Mouse (Mus musculus) frontal cortex, postnatal 25 days (tissue): ENCODE results near the gene Mdga1.

Source experiments
- DNase-seq, 2 experiments: peaks; one replicate each; pipeline ENCODE4 v3.0.0; 2022; ENCODE audit warnings: low spot score in 2 of 2

The Mdga1 gene

DNA sequence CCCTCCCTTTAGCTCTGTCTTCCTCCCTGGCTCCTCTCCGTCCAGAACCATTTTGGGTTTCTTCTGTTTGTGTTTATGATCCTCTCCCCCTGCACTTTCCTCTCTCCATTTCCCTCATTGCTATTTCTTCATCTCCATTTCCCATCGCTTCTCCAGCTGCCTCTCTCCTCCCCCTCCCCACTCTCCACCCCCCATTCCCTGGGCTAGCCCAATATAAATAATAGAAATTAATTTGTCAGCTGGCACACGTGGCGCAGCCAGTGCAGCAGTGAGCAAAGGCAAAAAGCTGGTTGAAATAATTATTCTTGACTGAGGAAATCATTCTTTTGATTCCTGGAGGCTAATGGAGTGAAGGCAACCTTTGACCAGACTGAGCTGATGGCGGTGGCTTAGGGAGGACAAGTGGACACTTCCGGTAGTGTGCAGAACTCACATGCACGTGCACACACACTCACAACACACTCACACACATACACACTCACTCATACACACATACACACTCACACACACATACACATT is at the start of gene Mdga1:
TSS of gene Mdga1 (minus strand) at position 51 of the 519 bp plus-strand sequence.
- DNase-seq = no peak

DNA sequence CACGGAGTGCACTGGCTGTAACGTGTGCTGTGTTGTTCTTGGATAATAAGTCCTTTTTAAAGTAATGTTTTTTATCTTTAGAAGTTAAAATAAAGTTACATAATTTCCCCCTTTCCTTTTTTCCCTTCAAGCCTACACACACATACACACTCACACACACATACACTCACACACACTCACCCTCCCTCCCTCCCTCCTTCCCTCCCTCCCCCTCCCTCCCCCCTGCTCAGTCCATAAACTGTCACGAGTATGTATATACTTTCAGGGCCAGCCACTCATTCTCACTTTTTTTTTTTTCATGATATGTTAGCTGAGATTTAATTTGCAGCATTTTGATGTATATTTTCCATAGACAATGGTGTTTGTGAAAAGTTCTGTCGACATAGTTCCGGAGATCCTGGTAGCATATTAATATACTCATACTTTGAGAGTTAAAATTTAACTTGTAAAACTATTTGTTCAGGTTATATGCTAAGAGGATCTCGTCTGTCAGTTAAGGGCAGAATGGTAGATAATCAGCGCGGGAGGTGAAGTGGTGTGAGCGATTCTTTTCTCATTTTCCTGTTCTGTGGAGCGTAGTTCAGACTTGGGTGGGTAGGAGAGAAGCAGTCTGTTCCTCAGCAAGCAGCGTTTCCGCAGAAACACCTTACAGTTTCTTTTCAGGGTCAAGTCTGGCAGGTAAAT is 49.2 kb upstream of the Mdga1 start:
- no peak for DNase-seq

DNA sequence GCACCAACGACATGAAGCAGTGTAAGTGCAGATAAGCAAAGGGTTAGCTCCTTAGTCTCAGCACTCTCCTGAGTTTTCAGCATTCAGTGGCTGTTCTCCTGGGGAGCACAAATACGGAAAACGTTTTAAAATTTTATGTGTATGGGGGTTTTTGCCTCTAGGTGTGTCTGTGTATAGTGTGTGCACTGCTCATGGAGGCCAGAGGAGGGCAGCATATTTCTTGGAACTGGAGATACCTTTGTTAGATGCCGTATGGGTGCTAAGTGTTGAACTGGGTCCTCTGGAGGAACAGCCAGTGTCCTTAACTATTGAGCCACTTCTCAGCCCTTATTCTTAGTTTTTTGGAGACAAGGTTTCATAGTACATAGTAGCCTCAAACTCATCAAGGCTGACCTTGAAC is 44.8 kb upstream of the Mdga1 start:
- DNase-seq = no peak

DNA sequence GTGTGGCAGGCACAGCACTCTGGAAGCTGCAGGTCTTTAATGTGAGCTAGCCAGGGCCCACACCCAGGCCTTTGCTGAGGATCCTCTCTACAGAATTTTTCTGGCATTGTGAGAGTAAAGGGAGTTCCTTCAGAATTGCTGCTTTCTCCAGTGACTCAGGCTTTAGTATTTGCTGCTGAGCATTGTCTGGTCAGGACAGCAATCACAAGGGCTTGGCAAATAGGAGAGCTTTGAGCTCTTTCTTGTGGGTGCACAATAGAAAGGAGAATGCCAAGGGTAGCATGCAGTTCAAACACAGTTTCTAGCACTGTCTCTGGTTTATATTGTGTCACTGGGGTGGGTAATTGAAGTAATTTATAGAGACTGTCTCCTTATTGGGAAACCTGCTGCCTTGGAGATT is 38.5 kb upstream of the Mdga1 start:
- no peak for DNase-seq

DNA sequence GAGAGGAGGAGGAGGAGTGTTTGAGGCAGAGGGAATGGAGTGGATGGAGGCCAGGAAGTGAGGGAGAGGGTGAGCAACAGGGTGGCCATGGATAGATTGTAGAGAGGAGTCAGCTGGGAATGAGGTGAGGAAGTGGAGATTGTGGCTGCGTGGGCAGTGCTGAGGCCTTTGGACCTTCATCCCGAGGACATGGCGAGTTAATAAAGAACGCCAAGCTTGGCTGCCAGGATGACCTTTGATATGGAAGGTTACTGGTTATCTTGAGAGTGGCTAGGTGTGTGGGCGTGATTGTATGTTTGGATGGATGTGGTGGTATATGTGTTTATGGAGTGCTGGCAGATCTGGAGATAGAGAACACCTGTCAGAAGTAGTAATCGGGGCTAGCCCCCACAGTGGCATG is 38.0 kb upstream of the Mdga1 start:
- DNase-seq = no peak

DNA sequence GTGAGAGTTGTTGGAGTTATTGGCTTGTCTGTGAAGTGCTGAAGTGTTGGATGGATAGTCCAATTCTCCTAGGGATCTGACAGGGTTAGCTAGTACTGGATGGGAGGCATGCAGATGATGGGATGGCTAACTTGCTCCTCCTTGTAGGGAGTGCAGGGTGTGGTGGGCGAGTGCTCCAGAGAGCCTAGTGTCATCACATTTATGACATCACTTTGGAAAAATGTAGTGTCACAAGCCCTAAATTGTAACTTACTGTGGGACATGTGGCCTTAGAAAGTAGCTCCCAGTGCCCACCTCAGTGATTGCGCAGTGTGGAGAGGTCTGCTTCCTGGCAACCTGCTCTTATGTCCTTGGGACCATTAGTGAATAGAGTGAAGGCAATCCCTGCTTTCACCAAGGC is 37.0 kb upstream of the Mdga1 start:
- no peak for DNase-seq

DNA sequence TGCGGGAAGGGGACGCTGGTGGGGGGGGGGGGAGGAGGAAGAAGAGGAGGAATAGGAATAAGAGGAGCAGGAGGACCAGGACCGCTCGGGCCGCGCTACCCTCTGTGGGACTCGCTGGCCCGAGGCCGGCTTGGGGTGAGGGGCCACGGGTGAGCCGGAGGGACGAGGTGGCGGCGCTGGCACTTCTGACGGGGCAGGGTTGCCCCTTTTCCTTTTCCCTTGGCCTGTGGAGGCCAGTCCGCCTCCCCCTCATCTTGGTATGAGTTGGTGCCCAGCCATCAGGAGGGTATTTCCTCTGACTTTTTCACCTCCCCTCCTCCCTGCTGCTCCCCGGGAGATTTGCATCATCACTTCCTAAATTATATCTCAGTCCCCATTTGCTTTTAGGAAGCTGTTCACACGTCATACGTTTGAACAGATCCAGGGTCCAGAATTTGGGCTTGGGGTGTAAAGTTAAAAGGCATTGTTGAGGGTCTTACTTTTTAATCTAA is 35.6 kb upstream of the Mdga1 start:
- no peak for DNase-seq

DNA sequence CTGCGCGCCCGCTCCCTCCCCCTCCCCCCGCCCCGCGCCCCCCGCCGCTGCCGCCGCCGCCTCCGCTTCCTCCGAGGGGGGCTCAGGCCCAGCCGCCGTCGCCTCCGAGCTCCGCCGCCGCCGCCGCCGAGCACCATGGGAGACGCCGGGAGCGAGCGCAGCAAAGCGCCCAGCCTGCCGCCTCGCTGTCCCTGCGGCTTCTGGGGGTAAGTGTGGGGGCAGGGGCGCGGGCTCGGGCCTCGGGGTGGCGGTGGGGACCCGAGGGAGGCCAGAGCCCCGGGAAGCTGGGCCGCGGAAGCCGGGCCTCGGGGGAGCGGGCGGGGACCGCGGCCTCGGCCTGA is 35.2 kb upstream of the Mdga1 start:
- DNase-seq = no peak

DNA sequence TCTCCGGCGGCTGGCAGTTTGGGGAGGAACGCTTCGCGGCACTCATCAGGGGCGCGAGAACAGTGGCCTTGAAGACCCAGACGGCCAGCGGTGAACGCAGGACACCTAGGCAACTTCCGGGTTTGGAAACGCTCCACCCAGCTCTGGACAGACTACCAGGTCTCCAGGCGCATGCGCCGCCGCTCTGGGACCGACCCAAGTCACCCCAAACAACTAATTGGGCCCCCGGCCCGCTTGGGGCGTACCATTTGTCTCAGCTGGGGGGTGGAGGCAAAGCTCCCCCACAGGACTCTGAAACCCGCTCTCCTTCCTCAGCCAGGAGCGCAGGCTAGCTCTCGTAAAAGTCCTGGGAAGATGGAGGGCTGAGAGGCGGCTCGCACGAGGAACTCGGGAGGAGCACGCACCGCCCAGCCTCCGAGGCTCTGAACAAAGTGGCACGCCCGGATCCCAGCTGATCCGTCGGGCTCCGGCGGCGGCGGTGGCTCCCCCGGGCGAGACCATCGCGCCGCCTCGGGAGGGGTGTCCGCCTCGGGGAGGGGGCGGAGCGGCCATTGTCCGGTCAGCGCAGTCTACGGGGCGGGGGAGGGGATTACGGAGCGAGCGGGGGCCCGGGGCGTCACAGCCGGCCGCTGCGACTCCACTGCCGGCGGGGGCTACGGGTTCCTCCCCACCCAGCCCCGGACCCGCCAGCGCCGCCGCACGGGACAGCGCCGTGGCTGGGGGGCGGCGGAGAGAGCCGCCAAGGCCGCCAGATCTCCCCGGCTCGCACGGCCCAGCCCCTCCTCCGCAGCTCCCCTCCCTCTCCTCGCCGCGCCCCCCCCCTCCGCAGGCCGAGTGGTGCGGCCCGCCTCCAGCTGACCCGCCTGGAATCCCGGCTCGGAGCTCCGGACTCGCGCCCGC is 34.6 kb upstream of the Mdga1 start, which contains the start of gene Zfand3:
TSS of gene Zfand3 (plus strand) at position 531 of the 900 bp plus-strand sequence.
- peak; percentile 84 to 87 for DNase-seq

DNA sequence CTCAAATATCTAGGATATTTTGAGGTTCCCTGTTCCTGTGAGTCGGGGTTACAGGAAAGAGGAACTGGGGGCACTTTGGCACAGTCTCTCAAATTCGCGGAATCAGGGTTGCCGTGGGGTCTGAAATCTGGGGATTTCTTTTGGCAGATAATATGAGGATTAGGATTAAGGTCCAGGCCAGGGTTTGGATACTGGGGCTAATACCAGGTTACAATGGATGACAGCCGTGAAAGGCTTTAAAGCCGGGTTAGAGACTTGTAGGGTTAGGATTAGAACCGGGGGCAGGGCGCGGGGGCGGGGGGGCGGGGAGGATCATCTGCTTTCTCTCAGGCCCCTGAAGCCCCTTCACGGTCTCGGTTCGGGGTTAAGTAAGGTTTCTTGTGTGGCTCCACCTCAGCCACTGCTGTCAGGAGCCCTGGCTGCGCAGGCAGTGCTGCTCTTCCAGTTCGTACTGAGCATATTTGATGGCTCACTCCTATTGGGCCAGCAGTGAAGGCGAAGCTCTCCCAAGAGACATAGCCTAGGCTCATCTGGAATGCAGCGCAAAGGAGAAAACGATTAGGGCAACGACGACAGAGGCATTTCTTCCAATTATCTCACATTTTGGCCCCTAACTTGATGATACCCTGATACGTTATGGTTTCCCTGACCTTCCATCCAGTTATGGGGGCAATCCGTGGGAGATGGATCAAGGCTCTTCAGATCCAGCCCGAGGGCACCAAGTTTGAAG is 28.8 kb upstream of the Mdga1 start:
- DNase-seq = no peak

DNA sequence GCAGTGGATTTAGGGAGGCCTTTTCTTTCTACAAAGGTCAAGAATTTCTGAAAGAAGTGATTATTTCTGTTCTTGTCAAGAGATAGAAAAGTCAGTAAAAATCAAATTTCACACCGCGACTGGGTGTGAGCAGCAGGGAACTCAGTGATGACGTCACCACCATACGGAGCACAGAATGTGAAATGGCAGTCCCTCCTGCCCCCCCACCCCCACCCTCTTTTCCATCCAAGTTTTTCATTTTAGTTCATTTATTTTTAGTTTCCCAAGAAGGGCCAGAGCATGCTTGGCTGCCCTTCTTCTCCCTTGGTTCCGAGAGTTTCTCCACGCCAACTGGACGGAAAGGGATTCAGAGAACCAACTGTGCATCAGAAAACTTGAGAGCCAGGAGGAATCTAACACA is 27.8 kb upstream of the Mdga1 start:
- DNase-seq = no peak

DNA sequence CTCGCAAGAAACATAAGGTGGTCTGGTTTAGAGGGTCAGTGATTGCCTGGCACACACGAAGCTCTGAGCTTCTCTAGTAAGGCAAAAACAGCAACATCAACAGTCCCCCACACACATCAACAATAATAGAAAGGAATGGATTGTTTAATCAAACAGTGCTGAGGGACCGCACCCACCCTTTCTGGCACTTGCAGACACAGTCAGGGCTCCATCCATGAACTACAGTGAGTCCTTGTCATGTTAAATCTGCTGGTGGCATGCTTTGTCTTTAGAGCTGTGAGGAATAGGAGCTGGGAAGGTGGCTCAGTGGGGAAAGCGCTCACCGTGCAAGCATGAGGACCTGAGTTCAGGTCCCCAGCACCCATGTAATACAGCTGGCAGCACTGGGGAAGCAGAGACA is 26.1 kb upstream of the Mdga1 start:
- no peak for DNase-seq

DNA sequence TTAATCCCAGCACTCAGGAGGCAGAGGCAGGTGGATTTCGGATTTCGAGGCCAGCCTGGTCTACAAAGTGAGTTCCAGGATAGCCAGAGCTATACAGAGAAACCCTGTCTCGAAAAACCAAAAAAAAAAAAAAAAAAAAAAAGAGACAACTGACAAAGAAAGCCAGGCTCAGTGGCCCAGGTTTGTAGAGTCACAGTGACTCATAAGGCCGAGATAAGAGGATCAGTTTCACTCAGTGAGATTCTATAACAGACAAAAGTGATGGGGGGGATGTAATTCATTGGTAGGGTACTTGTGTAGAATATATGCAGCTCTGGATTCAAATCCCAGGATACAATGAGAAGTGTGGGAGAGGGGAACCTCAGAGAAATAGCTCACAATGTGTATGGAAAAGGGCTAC is 24.6 kb upstream of the Mdga1 start:
- DNase-seq = no peak

DNA sequence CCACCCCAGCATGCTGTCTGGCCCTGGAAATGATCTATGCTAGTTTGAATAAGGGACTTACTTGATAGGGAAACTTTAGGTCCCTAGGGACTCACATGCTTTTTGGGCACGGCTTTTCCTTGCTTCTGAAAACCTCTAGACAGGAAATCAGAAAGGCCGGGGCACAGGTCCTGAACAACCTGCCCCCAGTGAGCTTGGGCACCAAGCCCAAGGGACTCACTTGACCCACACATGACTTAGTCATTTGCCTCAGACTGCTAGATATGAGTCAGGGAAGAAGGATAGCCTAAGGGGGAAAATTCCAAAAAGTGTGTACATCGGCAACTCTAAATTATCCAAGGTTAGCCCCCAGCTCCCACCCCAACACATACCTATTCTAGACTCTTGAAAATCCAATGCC is 24.1 kb upstream of the Mdga1 start:
- DNase-seq = no peak

DNA sequence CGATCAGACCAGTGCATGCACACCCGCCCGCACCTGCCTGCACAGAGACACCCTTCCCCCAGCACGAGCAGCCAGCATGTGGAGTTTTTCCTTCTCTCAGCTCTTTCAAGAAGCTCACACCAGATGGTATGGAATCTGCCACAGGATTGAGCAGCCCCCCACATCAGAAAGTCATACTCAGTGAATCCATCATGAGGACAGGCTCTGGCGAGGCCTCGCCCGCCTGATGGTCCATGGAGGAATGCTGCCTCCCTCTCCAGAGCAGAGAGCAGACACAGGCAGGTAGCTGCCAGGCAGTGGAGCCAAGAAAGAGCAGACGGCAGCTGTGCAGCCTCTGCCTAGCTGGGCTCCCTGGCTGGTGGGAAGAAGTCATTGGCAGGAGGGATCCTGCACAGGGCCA is 23.6 kb upstream of the Mdga1 start:
- peak; percentile 30 to 36 for DNase-seq

DNA sequence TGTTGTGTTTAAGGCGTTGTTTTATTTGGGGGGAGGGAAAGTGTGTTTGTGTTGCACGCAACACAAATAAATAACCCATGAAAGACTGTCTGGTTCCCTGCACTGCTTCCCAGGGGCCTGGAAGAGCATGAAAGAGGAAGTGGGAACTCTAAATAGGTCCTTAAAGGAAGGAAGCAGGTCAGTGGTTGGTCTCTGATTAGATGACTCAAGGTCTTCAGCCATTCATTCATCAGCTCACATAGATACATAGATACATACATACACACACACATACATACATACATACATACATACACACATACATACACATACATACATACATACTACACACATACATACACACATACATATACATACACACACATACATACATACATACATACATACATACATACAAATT is 21.0 kb upstream of the Mdga1 start:
- no peak for DNase-seq

DNA sequence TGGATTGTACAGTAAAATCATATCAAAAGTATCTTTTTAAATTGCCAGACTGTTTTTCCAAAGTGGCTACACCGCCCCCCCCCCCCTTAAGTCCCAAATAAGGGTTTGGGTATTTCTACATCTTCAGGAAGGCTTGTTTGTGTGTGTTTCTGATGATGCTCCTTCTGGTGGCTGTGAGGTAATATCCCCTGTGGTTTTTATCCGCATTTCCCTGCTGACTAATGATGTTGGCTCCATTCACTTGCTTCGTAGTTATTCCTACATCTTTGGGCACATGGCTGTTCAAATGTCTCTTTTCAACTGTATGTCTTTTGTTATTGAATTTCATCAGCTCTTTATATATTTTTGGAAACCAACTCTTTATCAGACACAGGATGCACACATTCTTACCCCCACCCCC is 20.2 kb upstream of the Mdga1 start:
- no peak for DNase-seq

DNA sequence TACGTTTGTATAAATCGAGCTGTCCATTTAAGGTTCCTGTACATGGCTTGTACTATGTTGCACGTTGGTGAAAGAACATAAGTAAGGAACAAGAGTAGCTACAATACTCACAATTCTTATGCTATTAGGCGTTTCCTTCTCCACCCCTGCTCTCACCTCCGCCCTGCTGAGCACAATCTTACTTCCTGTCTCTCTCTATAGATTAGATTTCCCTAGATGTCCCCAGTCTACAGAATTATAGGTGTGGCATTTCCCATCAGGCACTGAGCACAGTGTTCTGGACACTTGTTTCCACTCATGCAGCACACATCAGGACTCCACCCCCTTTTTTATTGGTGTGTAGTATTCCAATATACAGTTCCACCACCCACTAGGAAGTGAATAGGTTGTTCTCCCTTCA is 19.8 kb upstream of the Mdga1 start:
- DNase-seq = no peak

DNA sequence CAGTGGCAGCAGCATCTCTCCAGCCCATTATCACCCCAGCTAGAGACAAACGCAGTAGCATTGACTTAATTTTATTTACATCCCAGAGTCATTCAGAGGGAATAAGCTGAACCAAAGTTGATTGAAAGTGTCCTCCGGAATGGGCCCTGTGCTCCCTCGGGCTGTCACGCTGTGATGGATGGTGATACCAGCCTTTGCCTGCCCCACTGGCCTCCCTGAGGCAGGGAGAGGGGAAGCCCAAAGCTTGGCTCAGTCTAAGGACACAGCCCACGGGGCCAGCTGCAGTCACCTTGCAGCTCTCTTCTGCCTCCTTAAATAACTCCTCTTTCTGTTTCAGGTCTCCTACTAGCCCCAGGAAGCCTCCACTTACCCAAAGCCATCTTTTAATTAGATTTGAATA is 18.3 kb upstream of the Mdga1 start:
- no peak for DNase-seq

DNA sequence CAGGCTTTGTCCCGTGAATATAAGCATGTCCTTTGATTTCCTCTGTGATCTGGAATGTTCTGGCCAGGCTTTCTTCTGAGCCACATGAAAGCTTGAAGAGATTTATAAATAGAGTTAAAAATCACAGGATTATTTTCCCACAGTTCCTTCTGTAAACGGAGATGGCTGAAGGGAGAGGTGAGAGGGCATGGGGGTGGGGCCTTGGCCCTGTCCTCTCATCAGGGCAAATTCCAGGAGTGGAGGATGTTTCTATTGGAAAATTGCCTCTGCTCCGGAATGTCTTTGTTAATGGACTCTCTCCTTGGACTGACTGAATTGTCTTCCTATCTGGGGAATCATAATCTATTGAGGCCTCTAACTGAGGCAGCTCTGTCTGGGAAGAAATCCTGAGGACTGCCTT is 15.6 kb upstream of the Mdga1 start:
- no peak for DNase-seq

DNA sequence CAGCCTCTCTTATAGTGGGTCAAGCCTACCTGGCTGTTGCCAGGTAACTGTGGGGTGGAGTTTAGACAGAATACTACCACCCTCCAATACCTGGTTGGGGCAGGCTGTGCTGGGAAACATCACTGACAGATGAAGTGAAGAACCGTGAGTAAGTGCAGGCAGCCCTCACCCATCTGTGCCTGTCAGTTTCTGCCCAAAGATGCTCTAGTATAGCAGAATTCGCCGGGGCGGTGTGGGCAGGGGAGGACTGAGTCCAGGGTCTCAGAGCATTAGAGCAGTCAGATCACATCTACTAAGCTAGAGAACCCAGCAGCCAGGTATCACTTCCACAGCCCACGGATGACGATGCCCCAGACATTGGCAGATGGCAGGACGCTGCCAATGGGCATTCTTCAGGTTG is 15.0 kb upstream of the Mdga1 start:
- no peak for DNase-seq

DNA sequence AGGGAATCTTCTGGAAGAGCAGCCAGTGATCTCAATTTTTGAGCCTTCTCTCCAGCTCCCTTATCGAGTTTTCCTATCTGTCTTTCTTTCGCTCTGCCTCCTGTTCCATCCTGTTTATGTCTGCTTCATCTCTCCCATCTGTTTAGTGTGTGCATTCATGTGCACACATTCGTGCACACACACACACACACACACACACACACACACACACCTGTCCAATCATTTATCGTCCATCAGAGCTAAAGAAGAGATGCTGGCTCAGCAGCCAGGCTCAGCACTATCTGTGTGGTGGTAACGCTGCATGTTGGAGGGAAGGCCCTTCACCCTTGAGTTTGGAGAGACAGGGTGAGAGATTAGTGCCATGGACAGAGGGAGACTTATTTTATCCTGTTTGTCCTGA is 13.3 kb upstream of the Mdga1 start:
- no peak for DNase-seq
